Mouse (Mus musculus): ENCODE results near the gene Phyhd1. TPM values are rescaled to one million over a fixed set of nuclear protein-coding genes. Genes with fewer than 3 reads are reported as not detected.

The Phyhd1 gene
- polyA plus RNA-seq, 1 experiment from 2014 or later = 5.7 TPM

GRCm38 (mm10) chr2:30243391-30243790 lies 22.6 kb upstream of the Phyhd1 start:
- no peak overlapping the region for H3K9ac ChIP-seq
- H3K4me1 ChIP-seq (replicated peaks) = peaks cover 57% of the 10 kb centered on the region

GRCm38 (mm10) chr2:30244595-30245178 lies 21.3 kb upstream of the Phyhd1 start:
- Histone ChIP-seq H3K9me3 (replicated peaks) (no peaks in the 10 kb centered on the region), H3K4me2 (no peak overlapping the region), H3K4me1 (replicated peaks) (peaks cover 44% of the 10 kb centered on the region), H3K36me3 (peaks cover 83% of the 10 kb centered on the region), H3K4me3 (no peak overlapping the region), H3K27ac (ENCODE audit: poor library complexity, severe bottlenecking) (no peak overlapping the region), H3K9ac (0 out of 2 replicates have a peak overlapping the region, but pooled peaks have one; percentile 11), H3K27me3 (replicated peaks) (no peaks in the 10 kb centered on the region)
- WGBS = 74% methylated on average over 7 of the region's 7 CpGs
- no peak for ATAC-seq (ENCODE audit: insufficient number of reproducible peaks, low FRiP score)

More at GRCm38 (mm10) chr2:30243391-30243790, 22.6 kb upstream of the Phyhd1 start:
- Histone ChIP-seq H3K27me3 (replicated peaks) (no peaks in the 10 kb centered on the region), H3K9me3 (replicated peaks) (no peaks in the 10 kb centered on the region), H3K36me3 (peaks cover 70% of the 10 kb centered on the region), H3K27ac (ENCODE audit: poor library complexity, severe bottlenecking) (peak overlapping the region; percentile 79; the same call in 1 of the 2 replicates), H3K4me2 (no peak overlapping the region), H3K4me3 (no peak overlapping the region)
- WGBS = 95% methylated on average over 4 of the region's 4 CpGs
- ATAC-seq (ENCODE audit: insufficient number of reproducible peaks, low FRiP score) = no peak

GRCm38 (mm10) chr2:30247036-30247435 lies 19.0 kb upstream of the Phyhd1 start:
- ATAC-seq (ENCODE audit: insufficient number of reproducible peaks, low FRiP score) = no peak
- Histone ChIP-seq H3K4me3 (no peak overlapping the region), H3K9ac (0 out of 2 replicates have a peak overlapping the region, but pooled peaks have one; percentile 9), H3K4me1 (replicated peaks) (peaks cover 37% of the 10 kb centered on the region), H3K27me3 (replicated peaks) (no peaks in the 10 kb centered on the region), H3K27ac (ENCODE audit: poor library complexity, severe bottlenecking) (no peak overlapping the region), H3K36me3 (peaks cover 78% of the 10 kb centered on the region), H3K4me2 (no peak overlapping the region), H3K9me3 (replicated peaks) (no peaks in the 10 kb centered on the region)
- 89% methylated on average over 5 of the region's 5 CpGs for WGBS

GRCm38 (mm10) chr2:30247681-30248080 lies 18.3 kb upstream of the Phyhd1 start:
- 79% methylated on average over 4 of the region's 4 CpGs for WGBS
- H3K27me3 ChIP-seq (replicated peaks) = no peaks in the 10 kb centered on the region
- ATAC-seq (ENCODE audit: insufficient number of reproducible peaks, low FRiP score) = no peak
- H3K27ac ChIP-seq (ENCODE audit: poor library complexity, severe bottlenecking) = no peak overlapping the region
- peaks cover 74% of the 10 kb centered on the region for H3K36me3 ChIP-seq
- no peaks in the 10 kb centered on the region for H3K9me3 ChIP-seq (replicated peaks)
- H3K4me1 ChIP-seq (replicated peaks) = peaks cover 37% of the 10 kb centered on the region
- H3K4me3 ChIP-seq = no peak overlapping the region
- H3K4me2 ChIP-seq = no peak overlapping the region
- 0 out of 2 replicates have a peak overlapping the region, but pooled peaks have one; percentile 16 for H3K9ac ChIP-seq

- no peaks in the 10 kb centered on the region for H3K27me3 ChIP-seq (replicated peaks)
- H3K27ac ChIP-seq (ENCODE audit: poor library complexity, severe bottlenecking) = no peak overlapping the region
- 94% methylated on average over 3 of the region's 3 CpGs for WGBS
- no peak overlapping the region for H3K4me2 ChIP-seq
- H3K4me3 ChIP-seq = no peak overlapping the region
- H3K4me1 ChIP-seq (replicated peaks) = peaks cover 34% of the 10 kb centered on the region
- no peak overlapping the region for H3K9ac ChIP-seq
- H3K36me3 ChIP-seq = peaks cover 71% of the 10 kb centered on the region
- no peak for ATAC-seq (ENCODE audit: insufficient number of reproducible peaks, low FRiP score)
- H3K9me3 ChIP-seq (replicated peaks) = no peaks in the 10 kb centered on the region
These were observed 16.8 kb upstream of the Phyhd1 start for GRCm38 (mm10) chr2:30249182-30249581.

- Histone ChIP-seq H3K36me3 (peaks cover 73% of the 10 kb centered on the region), H3K4me2 (no peak overlapping the region), H3K9ac (peak overlapping the region; percentile 23; the same call in 1 of the 2 replicates), H3K27ac (ENCODE audit: poor library complexity, severe bottlenecking) (peak overlapping the region; percentile 52; the same call in 1 of the 2 replicates), H3K4me3 (no peak overlapping the region), H3K9me3 (replicated peaks) (no peaks in the 10 kb centered on the region), H3K27me3 (replicated peaks) (no peaks in the 10 kb centered on the region), H3K4me1 (replicated peaks) (peaks cover 29% of the 10 kb centered on the region)
- WGBS = 86% methylated on average over 10 of the region's 10 CpGs
- no peak for ATAC-seq (ENCODE audit: insufficient number of reproducible peaks, low FRiP score)
These were observed 15.6 kb upstream of the Phyhd1 start for GRCm38 (mm10) chr2:30250166-30251128.

- H3K4me3 ChIP-seq = no peak overlapping the region
- WGBS = 54% methylated on average over 5 of the region's 5 CpGs
- H3K4me2 ChIP-seq = no peak overlapping the region
- peak overlapping the region; percentile 52 for H3K27ac ChIP-seq (ENCODE audit: poor library complexity, severe bottlenecking)
- H3K9me3 ChIP-seq (replicated peaks) = no peaks in the 10 kb centered on the region
- peak; percentile 63; the same call in 1 of the 2 replicates for ATAC-seq (ENCODE audit: insufficient number of reproducible peaks, low FRiP score)
- H3K9ac ChIP-seq = no peak overlapping the region
- peaks cover 76% of the 10 kb centered on the region for H3K36me3 ChIP-seq
- peaks cover 29% of the 10 kb centered on the region for H3K4me1 ChIP-seq (replicated peaks)
- H3K27me3 ChIP-seq (replicated peaks) = no peaks in the 10 kb centered on the region
These were observed 14.4 kb upstream of the Phyhd1 start for GRCm38 (mm10) chr2:30251417-30252104.

- Histone ChIP-seq H3K4me3 (no peak overlapping the region), H3K4me2 (no peak overlapping the region), H3K4me1 (replicated peaks) (peaks cover 29% of the 10 kb centered on the region), H3K36me3 (peaks cover 81% of the 10 kb centered on the region), H3K9ac (0 out of 2 replicates have a peak overlapping the region, but pooled peaks have one; percentile 28), H3K27ac (ENCODE audit: poor library complexity, severe bottlenecking) (peak overlapping the region; percentile 52; the same call in 1 of the 2 replicates), H3K9me3 (replicated peaks) (no peaks in the 10 kb centered on the region), H3K27me3 (replicated peaks) (no peaks in the 10 kb centered on the region)
- no peak for ATAC-seq (ENCODE audit: insufficient number of reproducible peaks, low FRiP score)
- WGBS = 81% methylated on average over 3 of the region's 3 CpGs
These were observed 13.5 kb upstream of the Phyhd1 start for GRCm38 (mm10) chr2:30252521-30252920.

GRCm38 (mm10) chr2:30253809-30254208 lies 12.2 kb upstream of the Phyhd1 start:
- Histone ChIP-seq H3K27ac (ENCODE audit: poor library complexity, severe bottlenecking) (no peak overlapping the region), H3K27me3 (replicated peaks) (no peaks in the 10 kb centered on the region), H3K36me3 (peaks cover 81% of the 10 kb centered on the region), H3K4me3 (no peak overlapping the region), H3K4me2 (no peak overlapping the region), H3K9me3 (replicated peaks) (no peaks in the 10 kb centered on the region), H3K4me1 (replicated peaks) (peaks cover 38% of the 10 kb centered on the region), H3K9ac (no peak overlapping the region)
- WGBS = 75% methylated on average over 5 of the region's 5 CpGs
- no peak for ATAC-seq (ENCODE audit: insufficient number of reproducible peaks, low FRiP score)

GRCm38 (mm10) chr2:30255631-30256395 lies 10.2 kb upstream of the Phyhd1 start:
- no peak overlapping the region for H3K4me3 ChIP-seq
- no peaks in the 10 kb centered on the region for H3K9me3 ChIP-seq (replicated peaks)
- no peak overlapping the region for H3K4me2 ChIP-seq
- no peak for ATAC-seq (ENCODE audit: insufficient number of reproducible peaks, low FRiP score)
- peaks cover 77% of the 10 kb centered on the region for H3K36me3 ChIP-seq
- peaks cover 43% of the 10 kb centered on the region for H3K4me1 ChIP-seq (replicated peaks)
- no peaks in the 10 kb centered on the region for H3K27me3 ChIP-seq (replicated peaks)
- H3K9ac ChIP-seq = no peak overlapping the region
- H3K27ac ChIP-seq (ENCODE audit: poor library complexity, severe bottlenecking) = no peak overlapping the region
- 93% methylated on average over 42 of the region's 42 CpGs for WGBS
